Mouse (Mus musculus): ENCODE measurements around the gene Gm9844. TPM values are rescaled to one million over a fixed set of nuclear protein-coding genes. Genes with fewer than 3 reads are reported as not detected.
"Not testable (repeated sequence)": the region's sequence is repeated elsewhere in the genome, so short reads cannot be mapped to it uniquely, and the experiment has no call there.

Gene Gm9844
- total RNA-seq (2021) = under 1 TPM in 1 of 2 experiments, not detected in 1; 0.81 TPM

DNA sequence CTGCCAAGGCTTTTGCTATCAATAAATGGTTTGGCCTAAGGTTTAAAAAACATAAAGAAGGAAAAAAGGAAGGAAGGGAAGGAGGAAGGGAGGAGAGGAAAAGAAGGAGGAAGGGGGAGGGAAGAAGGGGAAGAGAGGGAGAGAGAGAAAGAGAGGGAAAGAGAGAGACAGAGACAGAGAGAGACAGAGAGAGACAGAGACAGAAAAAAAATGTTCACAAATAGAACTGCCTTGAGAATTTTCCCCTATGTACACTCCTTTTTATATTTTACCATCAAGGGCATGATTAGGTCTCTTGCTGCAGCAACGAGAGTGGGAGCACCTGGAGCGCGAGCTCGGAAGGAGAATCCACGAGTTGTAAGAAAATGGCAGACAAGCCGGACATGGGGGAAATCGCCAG is at the start of gene Gm9844:
Gm9844 (plus strand) TSS at position 301 of the 400 bp plus-strand sequence.
- no peak for DNase-seq (ENCODE audit: extremely low spot score in 1 of 2, low spot score in 1 of 2)

DNA sequence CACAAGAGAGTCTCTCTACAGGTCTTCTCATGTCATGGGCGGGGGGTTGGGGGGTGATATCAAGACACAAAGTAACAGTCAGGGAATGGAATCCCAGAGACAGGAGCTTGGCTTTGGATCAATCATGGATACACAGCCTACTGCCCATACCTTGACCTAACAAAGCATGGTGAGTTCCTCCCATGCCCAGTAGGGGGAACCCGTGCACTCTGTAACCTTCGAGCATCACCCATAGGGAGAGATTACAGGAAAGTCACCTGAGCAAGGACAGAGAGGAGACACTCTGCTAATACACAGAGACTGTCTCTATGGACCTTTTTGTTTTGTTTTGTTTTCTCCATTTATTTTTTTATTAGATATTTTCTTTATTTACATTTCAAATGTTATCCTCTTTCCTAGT is 44.5 kb upstream of the Gm9844 start:
- peak; percentile 40 to 76 for DNase-seq (ENCODE audit: extremely low spot score in 1 of 2, low spot score in 1 of 2)

DNA sequence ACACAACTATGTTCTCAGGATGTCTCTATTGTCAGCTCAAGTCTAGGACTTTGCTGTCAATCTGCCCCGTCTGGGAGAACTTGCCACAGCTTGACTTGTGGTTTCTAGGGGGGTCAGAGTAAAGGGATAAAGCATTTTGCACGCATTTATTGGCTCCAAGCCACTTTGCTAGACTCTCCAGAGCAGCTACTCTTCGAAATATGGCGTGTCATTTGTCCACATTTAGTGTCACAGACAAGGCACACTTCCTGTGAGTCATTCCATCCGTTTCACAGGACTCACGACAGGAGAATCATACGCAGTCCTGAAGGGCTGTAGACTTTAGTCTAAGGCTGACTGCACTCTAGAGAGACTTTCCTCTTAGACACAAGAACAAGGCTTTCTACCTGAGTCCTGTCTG is 37.6 kb upstream of the Gm9844 start:
- DNase-seq (ENCODE audit: extremely low spot score in 1 of 2, low spot score in 1 of 2) = no peak

DNA sequence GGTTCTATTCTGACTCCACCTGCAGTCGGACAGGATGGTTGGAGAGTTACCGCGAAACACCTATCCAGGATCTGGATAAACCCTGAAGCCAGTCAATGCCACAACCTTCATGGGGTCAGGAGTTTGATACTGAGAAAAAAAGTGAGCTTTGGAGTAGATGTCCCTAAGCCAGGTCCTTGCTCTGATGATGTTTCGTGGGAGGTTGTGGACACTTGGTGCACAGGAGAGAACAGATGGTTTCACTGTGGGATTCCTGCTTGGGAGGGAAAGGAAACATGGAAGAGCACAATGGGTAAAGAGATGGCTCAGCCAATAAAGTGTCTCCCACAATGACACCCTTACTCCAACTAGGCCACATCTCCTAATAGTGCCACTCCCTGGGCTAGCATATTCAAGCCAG is 34.8 kb upstream of the Gm9844 start:
- no peak for DNase-seq (ENCODE audit: extremely low spot score in 1 of 2, low spot score in 1 of 2)

DNA sequence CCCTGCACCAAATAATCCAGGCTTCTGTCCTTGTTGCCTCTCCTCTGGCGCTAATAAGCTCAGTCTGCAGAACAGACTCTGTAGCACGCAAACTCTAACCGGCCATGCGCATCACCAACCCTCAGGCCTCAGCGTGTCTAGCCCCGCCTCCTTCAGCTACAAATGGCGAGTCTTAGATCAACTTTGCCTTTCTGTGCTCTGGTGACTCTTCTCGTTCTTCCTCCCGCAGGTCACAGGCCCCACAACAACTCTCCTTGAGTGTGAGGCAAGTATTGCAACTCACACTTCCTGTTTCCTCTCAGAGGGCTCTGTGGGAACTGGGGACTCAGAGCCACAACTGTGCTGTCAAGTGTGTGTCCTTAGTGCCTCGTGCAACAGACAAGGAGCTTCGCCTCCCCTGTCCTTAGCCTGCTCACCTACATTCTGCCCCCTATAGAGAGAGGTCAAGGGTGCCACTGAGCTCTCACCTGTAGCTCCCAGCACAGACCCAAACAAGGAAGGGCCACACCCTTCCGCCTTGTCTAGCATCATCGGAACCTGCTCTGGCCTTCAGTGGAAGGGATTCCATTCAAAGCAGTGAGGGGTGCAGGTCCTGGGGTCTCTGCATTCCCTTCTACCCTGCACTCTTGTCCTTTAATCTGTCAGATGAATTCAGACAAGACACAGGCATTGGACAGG is 23.1 kb upstream of the Gm9844 start:
- not testable (repeated sequence) for DNase-seq (ENCODE audit: extremely low spot score in 1 of 2, low spot score in 1 of 2)

DNA sequence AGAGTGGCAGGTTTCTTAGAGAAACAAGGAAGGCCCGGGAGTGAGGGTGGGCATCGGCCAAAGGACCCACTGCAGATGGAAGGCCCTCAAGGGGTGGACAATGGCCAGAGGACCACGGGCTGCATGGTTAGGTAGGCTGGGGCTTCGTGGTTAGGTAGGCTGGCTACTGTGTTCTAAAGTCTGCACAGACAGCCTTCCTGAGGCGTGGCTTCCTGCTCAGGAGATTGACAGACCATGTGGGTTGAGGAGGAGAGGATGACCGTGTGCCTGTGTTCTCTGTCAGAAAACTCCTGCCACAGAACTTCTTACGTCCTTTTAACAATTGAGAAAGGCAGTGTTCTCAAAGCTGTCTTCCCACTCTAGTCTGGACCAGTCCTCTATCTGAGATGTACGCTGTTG is 22.6 kb upstream of the Gm9844 start:
- no peak for DNase-seq (ENCODE audit: extremely low spot score in 1 of 2, low spot score in 1 of 2)

DNA sequence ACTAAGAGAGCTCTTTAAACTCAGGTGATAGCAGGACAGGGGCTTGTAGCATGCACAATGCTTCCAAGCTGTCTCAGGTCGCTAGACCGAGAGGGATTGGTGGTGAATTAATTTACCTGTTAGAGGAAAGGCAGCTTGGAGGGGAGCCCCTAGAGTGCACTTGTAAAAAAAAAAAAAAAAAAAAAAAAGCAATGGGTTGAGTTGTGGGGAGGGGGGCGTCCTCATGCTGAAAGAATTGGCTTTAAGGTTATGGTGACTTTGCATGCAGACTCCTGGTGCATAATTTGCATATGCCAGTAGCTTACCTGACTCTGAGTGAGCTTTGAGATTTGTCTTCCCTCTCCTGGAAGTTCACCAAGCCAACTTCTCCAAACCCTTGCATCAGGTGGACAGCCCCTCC is 21.7 kb upstream of the Gm9844 start:
- DNase-seq (ENCODE audit: extremely low spot score in 1 of 2, low spot score in 1 of 2) = no peak

DNA sequence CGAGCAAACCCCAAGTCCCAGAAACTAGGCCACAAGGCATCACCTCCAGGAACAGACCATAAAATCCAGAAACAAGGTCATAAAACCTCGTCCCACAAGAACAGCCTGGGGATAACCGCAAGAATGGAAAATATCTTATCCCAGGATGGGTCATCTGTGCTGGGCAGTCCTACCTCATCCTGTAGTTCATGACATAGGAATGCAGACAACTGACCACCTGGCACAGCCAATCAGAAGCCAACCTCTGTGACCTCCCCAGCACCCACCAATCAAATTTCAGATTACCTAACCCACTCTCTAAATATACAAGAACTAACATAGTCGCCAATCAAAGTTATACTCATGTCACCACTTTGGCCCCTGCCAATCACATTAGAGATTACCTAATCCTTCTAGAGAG is 21.0 kb upstream of the Gm9844 start:
- no peak for DNase-seq (ENCODE audit: extremely low spot score in 1 of 2, low spot score in 1 of 2)

DNA sequence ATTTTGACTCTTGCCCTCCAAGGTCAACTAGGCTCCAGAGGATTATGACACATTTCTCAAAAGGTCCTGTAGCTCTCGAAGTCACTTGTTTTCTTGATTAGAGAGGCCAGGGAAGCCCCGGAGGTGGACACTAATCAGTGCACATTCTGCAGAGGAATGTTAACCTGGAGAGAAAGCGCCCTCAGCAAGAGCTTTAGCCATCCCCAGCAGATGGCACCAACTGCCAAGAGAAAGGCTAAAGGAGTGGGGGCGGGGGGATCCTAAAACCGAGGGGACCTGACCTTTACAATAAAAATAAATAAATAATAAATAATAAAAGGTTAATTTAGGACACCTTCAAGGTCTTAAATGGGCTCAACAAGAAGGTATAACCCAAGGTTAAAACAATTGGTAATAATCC is 17.9 kb upstream of the Gm9844 start:
- DNase-seq (ENCODE audit: extremely low spot score in 1 of 2, low spot score in 1 of 2) = no peak

DNA sequence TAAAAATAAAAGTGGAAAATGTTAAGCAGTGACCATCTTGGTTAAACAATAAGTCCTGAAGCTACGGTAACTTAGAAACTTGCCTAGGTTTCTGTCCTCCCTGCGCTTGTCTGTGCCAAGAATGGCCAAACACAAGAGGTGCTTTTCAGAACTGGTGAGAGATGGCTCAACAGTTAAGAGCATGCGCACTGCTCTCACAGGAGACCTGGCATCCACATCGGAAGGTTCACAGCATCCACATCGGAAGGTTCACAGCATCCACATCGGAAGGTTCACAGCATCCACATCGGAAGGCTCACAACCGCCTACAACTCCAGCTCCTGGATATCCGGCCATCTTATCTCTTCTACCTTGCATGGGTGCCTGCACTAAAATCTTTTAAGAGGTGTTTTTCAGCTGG is 16.8 kb upstream of the Gm9844 start:
- DNase-seq (ENCODE audit: extremely low spot score in 1 of 2, low spot score in 1 of 2) = no peak

DNA sequence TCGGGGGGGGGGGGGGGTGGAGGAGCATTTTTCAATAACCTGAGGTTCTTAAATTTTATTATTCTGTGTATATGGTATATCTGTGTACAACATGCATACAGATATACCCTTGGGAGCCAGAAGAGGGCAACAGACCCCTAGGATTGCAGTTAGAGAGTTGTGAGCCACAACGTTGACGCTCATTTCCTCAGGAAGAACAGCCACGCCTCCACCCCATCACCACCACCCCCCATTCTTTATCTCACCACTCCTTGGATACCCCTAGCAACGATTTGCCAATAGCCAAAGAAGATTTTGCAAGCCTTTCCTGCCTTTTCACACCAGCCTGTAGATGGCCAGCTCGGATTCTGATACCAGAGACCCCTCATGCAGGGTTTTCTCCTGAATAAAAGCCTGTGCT is 16.3 kb upstream of the Gm9844 start:
- no peak for DNase-seq (ENCODE audit: extremely low spot score in 1 of 2, low spot score in 1 of 2)

DNA sequence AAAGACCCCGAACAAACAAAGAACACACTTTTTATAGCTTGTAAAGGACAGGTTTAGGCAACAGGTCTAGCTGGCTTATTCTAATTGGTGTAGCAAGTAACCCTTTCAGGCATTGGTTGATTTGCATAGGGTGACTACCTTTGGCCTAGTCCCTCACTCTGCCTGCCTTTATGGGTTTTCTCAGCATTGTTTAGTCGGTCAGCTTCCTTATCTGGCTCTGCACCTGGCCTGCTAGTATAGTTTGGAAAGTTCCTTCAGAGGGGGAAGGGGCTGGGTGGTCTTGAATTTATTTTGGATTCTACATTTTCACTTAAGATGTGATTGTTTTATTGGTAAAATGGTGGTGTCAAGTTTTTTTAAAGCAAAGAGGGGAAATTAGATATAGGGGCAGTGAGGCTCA is 15.4 kb upstream of the Gm9844 start:
- not testable (repeated sequence) for DNase-seq (ENCODE audit: extremely low spot score in 1 of 2, low spot score in 1 of 2)

DNA sequence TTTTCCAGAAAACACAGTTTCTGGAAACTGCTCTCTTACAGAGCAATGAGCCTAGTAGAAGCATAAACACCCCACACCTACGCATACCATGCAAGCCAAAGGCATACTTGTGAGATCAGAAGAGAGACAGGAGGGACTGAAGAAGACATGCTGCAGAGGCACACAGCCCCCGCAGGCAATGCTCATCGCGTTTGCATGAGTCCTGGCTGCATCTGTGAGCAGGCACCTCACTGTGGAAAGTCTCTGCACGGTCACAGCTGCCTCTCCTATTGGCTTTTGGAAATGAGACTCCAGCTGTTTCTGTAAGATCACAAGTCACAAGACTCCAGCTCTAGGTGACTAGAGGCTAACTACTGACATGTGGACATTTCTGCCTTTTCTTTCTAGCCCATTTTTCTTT is 11.9 kb upstream of the Gm9844 start:
- DNase-seq (ENCODE audit: extremely low spot score in 1 of 2, low spot score in 1 of 2) = peak in 1 of 2 experiments; percentile 10

DNA sequence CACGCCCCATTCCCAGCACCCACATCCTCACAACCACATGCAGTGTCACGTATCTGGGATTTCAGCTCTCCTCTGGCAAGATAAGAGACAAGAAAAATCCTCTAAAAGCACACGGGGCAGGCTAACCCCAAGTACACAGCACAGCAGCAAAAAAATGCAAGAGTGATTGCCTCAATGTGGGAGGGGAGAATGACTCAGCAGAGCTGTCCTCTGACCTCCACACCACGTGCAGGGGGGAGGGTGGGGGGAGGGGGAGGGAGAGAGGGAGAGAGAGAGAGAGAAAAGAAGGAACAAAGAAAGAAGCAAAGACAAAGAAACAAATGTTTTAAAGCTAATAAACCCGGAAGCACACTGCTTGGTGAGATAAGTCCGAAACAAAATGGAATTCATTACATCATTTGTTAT is 11.1 kb upstream of the Gm9844 start:
- DNase-seq (ENCODE audit: extremely low spot score in 1 of 2, low spot score in 1 of 2) = no peak

DNA sequence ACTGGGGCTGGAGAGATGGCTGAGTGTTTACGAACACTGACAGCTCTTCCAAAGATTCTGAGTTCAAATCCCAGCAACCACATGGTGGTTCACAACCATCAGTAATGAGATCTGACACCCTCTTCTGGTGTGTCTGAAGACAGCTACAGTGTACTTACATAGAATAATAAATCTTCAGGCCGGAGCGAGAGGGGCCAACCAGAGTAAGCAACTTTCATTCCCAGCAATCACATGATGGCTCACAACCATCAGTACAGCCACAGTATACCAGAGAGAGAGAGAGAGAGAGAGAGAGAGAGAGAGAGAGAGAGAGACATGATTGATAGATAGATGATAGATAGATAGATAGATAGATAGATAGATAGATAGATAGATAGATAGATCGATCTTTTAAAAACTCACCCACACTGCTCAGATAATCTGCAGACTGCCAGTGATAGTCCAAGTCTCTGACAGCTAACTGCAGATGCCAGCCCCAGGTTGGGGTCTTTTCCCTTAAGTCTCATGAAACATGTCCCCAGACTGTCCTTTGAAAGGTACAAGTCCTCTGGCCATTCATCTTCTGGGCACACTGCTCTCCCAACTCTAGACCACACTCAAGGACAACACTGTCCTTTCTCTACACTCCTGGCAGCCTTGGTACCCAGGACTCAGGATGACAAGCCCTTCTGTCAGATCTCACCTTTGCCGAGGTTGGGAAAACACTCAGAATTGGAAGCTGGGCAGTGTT is 10.3 kb upstream of the Gm9844 start:
- DNase-seq (ENCODE audit: extremely low spot score in 1 of 2, low spot score in 1 of 2) = no peak

DNA sequence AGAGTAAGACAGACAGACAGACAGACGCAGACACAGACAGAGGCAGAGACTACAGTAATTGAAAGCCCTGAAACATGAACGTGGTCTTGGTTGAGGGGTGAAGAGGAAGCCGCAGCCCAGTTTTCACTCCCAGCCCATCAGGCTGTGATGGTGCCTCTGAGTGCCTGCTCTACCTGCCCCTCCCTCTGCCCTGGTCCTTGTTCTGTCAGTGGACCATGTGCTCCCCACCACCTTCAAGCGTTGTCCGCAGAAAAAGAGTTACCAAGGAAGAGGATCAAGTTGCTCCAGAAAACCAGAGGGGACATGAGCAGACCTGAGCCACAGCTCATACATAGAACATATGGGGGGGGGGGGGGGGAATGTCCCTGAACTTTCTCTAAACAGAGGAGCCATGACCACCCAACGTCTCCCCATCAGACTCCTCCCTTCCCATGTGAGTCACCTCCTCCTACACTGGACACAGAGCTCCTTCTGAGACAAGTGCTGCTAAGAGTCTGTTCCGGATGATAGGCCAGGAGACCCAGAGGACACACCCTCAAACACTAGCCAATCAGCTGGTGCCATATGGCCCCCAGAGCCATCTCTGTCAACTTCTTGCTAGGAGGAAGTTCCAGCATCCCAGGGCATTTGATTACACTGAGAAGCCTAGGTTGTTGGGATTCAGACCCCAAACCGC is 9.3 kb upstream of the Gm9844 start:
- no peak for DNase-seq (ENCODE audit: extremely low spot score in 1 of 2, low spot score in 1 of 2)

DNA sequence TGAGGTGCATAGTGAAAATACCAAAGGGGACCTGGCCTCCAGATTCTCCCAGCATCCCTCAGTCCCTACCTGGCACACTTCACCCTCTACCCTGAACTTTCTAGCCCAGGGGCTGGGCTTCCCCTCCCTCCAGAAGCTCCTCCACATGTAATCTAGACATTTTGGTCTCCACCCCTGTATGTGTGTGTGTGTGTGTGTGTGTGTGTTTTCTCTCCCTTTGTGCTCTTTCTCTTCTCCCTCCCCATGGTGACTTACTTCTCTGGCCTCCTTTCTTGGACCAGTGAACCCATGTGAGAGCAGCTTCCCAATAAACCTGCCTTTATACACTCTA is 8.8 kb upstream of the Gm9844 start:
- DNase-seq (ENCODE audit: extremely low spot score in 1 of 2, low spot score in 1 of 2) = no peak

DNA sequence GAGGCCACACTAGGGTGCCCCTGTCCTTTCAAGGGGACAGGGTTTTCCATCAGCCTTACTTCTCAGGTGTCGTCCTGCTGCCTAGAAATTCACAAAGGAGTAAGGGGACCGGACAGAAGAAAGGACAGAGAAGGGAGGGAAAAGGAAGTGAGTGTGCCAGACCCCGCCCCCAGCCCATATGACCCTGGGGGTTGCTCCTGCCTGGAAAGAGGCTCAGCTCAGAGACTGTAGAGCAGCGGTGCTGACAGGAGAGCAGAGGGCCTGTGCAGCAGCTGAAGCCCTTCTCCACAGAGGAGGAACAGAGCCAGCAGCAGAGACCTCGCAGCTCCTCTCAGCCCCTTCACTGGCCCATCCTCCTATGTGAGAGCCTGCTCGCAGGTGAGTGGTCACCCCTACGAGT is 8.3 kb upstream of the Gm9844 start:
- no peak for DNase-seq (ENCODE audit: extremely low spot score in 1 of 2, low spot score in 1 of 2)

DNA sequence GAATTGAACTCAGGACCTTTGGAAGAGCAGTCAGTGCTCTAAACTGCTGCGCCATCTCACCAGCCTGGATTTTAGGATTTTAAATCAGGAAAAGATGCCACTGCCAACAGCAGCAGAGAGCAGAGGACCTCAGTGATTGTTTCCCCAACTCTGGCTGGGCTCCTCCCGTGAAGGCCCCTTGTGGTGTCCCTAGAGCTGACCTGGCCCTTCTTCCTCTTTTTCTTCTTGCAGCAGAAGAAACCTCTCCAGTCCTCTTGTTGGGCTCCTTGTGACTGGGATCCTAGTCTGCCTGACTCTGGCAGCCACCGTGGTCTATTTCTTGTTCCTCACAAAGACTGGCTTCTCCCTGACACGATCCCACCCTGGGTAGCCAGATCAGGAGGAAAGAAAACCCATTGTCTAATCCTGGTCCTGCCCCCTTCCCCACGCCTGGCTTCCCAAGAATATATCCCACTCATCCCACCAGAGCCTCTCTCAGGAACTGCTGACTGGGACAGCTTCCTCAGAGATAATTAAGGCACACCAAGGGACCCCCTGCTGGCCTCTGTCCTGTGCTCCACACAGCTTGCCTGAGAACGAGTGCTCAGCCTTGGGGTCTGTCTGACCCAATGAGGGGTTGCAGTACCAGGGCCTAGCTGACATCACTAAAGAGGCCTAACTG is 5.4 kb upstream of the Gm9844 start:
- DNase-seq (ENCODE audit: extremely low spot score in 1 of 2, low spot score in 1 of 2) = no peak

DNA sequence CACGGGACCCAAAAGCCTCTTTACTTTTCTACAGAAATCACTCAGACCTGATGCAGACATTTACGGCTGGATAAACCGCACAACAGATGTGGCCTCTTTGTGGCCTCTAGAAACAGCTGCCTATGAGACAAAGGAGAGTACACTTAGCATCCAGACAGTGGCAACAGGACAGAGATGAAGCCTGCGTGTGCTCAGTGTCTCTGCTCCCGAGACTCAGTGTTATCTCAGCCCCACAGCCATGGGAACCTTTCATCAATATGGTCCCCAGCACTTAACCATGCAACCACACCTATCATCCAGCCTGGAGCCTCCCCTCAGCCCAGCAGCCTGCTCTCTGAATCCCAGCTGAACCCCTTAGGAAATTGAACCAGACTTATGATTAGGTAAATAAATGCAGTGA is 2.8 kb upstream of the Gm9844 start:
- DNase-seq (ENCODE audit: extremely low spot score in 1 of 2, low spot score in 1 of 2) = no peak

DNA sequence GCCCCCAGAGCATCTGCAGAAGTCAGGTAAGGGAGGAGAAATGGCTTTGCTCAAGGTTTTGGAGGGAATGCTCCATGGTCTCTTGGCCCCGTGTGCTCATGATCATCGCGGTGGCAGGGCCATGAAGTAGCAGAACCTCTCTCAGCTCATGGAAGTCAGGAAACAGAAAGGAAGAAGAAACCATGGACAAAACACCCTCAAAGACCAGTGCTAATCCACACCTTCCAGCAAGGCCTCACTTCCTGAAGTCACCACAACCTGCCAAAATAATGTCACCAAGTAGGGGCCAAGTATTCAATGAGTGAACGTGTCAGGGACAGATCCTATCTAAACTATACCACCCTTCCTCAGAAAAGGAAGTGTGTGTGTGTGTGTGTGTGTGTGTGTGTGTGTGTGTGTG is 840 bp downstream of the Gm9844 start:
- DNase-seq (ENCODE audit: extremely low spot score in 1 of 2, low spot score in 1 of 2) = no peak

All from layer of hippocampus, postnatal 25 days (tissue).